8 mouse cellular contexts compared by ENCODE assay signal in genomic region chr4:117125910-117126674, GRCm38 (mm10). TPM values are rescaled to one million over a fixed set of nuclear protein-coding genes. Genes with fewer than 3 reads are reported as not detected.
DNase-seq lines count a peak whose midpoint lies in the region; ATAC-seq and TF ChIP-seq lines count a peak whose summit lies in the region.

No protein-coding gene starts in this region.

- WGBS in embryonic facial prominence, embryonic 10.5 days: 44% methylated on average over 15 of the region's 15 CpGs
- whole genome bisulfite sequencing in heart, embryonic 11.5 days (ENCODE audit: insufficient replicate concordance): 47% methylated on average over 15 of the region's 15 CpGs
- 34% methylated on average over 15 of the region's 15 CpGs for WGBS in kidney, embryonic 14.5 days
- WGBS in small intestine, adult 2 months: 54% methylated on average over 15 of the region's 15 CpGs

- peak; percentile 90 for TF ChIP-seq EP300 in ES-Bruce4 (IDR thresholded peaks at IDR 0.05; ENCODE audit: insufficient read depth, low read depth, low read length)

- no peak for TF ChIP-seq CTCF in ES-Bruce4 (IDR thresholded peaks at IDR 0.05; ENCODE audit: low read depth, low read length)
- no peak for TF ChIP-seq CTCF in small intestine, adult 2 months (IDR thresholded peaks at IDR 0.05; ENCODE audit: extremely low read depth, insufficient read length, insufficient replicate concordance, low read depth, low read length)

- no peaks in the 10 kb centered on the region; the same call in 1 of the 2 replicates for H3K36me3 ChIP-seq in ES-Bruce4 (ENCODE audit: control insufficient read depth, insufficient read depth, low read length, poor library complexity, severe bottlenecking)
- H3K36me3 ChIP-seq in embryonic facial prominence, embryonic 10.5 days (replicated peaks): peaks cover 30% of the 10 kb centered on the region
- no peaks in the 10 kb centered on the region for H3K36me3 ChIP-seq in heart, embryonic 11.5 days (ENCODE audit: control insufficient read depth, insufficient read depth, low read length)
- H3K36me3 ChIP-seq in kidney, embryonic 14.5 days (ENCODE audit: control insufficient read depth, insufficient read depth, low read length): peaks cover 3% of the 10 kb centered on the region; the same call in 1 of the 2 replicates
- H3K36me3 ChIP-seq in small intestine, adult 2 months (ENCODE audit: control insufficient read depth, insufficient read depth, low read length): peaks cover 17% of the 10 kb centered on the region

- H3K9me3 ChIP-seq in ES-Bruce4 (replicated peaks; ENCODE audit: control insufficient read depth, insufficient read depth, low read length, poor library complexity, severe bottlenecking): no peaks in the 10 kb centered on the region
- no peaks in the 10 kb centered on the region for H3K9me3 ChIP-seq in embryonic facial prominence, embryonic 10.5 days
- H3K9me3 ChIP-seq in heart, embryonic 11.5 days (replicated peaks; ENCODE audit: control insufficient read depth, low read length): no peaks in the 10 kb centered on the region
- H3K9me3 ChIP-seq in kidney, embryonic 14.5 days (ENCODE audit: control insufficient read depth, low read length): no peaks in the 10 kb centered on the region

- DNase-seq in B cell, adult 2 months: peak; percentile 57 to 64
- peak; percentile 39 for DNase-seq in embryonic facial prominence, embryonic 10.5 days (ENCODE audit: low spot score)
- DNase-seq in lung, postnatal 10 days: peak; percentile 93
- no peak for DNase-seq in cerebellum, postnatal 36 days

- H3K4me1 ChIP-seq in ES-Bruce4 (ENCODE audit: control insufficient read depth, insufficient read depth, low read length): peaks cover 10% of the 10 kb centered on the region
- peaks cover 48% of the 10 kb centered on the region for H3K4me1 ChIP-seq in embryonic facial prominence, embryonic 10.5 days
- peaks cover 17% of the 10 kb centered on the region for H3K4me1 ChIP-seq in heart, embryonic 11.5 days (ENCODE audit: control insufficient read depth, insufficient read depth, low read length)
- peaks cover 22% of the 10 kb centered on the region for H3K4me1 ChIP-seq in kidney, embryonic 14.5 days (ENCODE audit: control insufficient read depth, insufficient read depth, low read length)
- H3K4me1 ChIP-seq in small intestine, adult 2 months (ENCODE audit: control insufficient read depth, insufficient read depth, insufficient read length, low read length): peaks cover 28% of the 10 kb centered on the region

- peak overlapping the region; percentile 95 for H3K27ac ChIP-seq in ES-Bruce4 (ENCODE audit: insufficient read depth, low read length)
- H3K27ac ChIP-seq in embryonic facial prominence, embryonic 10.5 days (replicated peaks): peak overlapping the region; percentile 83
- H3K27ac ChIP-seq in heart, embryonic 11.5 days (ENCODE audit: low read depth, low read length): peak overlapping the region; percentile 86
- peak overlapping the region; percentile 87 for H3K27ac ChIP-seq in kidney, embryonic 14.5 days (ENCODE audit: low read depth, low read length)
- H3K27ac ChIP-seq in small intestine, adult 2 months (ENCODE audit: insufficient read depth, low read depth, low read length): peak overlapping the region; percentile 95

- peak; percentile 66 for ATAC-seq in heart, embryonic 11.5 days (replicated peaks; ENCODE audit: insufficient number of reproducible peaks, low FRiP score, low TSS enrichment)
- peak; percentile 63; the same call in 1 of the 2 replicates for ATAC-seq in kidney, embryonic 14.5 days (ENCODE audit: low FRiP score, low TSS enrichment)

- no peak overlapping the region for H3K4me3 ChIP-seq in ES-Bruce4 (ENCODE audit: low read depth, low read length)
- peak overlapping the region; percentile 23 for H3K4me3 ChIP-seq in embryonic facial prominence, embryonic 10.5 days
- H3K4me3 ChIP-seq in heart, embryonic 11.5 days (ENCODE audit: low read depth, low read length): no peak overlapping the region
- no peak overlapping the region for H3K4me3 ChIP-seq in kidney, embryonic 14.5 days (ENCODE audit: low read length)
- no peak overlapping the region for H3K4me3 ChIP-seq in small intestine, adult 2 months (ENCODE audit: low read depth, low read length)

- no peak overlapping the region; the same call in 1 of the 2 replicates for H3K4me2 ChIP-seq in heart, embryonic 11.5 days
- peak overlapping the region; percentile 15; the same call in 1 of the 2 replicates for H3K4me2 ChIP-seq in kidney, embryonic 14.5 days (replicated peaks; ENCODE audit: low read depth, low read length)

- peak overlapping the region; percentile 93 for H3K9ac ChIP-seq in ES-Bruce4 (ENCODE audit: low read depth, poor library complexity, severe bottlenecking)
- peak overlapping the region; percentile 56 for H3K9ac ChIP-seq in heart, embryonic 11.5 days (ENCODE audit: low read depth, low read length)
- peak overlapping the region; percentile 25 for H3K9ac ChIP-seq in kidney, embryonic 14.5 days (ENCODE audit: low read depth, low read length)

- H3K27me3 ChIP-seq in ES-Bruce4 (ENCODE audit: control insufficient read depth, insufficient read depth, low read length, poor library complexity, severe bottlenecking): no peaks in the 10 kb centered on the region
- H3K27me3 ChIP-seq in embryonic facial prominence, embryonic 10.5 days (replicated peaks; ENCODE audit: low read depth, poor library complexity, severe bottlenecking): peaks cover 16% of the 10 kb centered on the region
- 0 out of 2 replicates have a peak, but pooled peaks cover 3% of the 10 kb centered on the region for H3K27me3 ChIP-seq in heart, embryonic 11.5 days (ENCODE audit: control insufficient read depth, insufficient read depth, low read length)
- no peaks in the 10 kb centered on the region for H3K27me3 ChIP-seq in kidney, embryonic 14.5 days (ENCODE audit: control insufficient read depth, insufficient read depth, low read length)
- H3K27me3 ChIP-seq in small intestine, adult 2 months (ENCODE audit: control insufficient read depth, insufficient read depth, low read length): no peaks in the 10 kb centered on the region

- no peak for TF ChIP-seq POLR2A in ES-Bruce4 (IDR thresholded peaks at IDR 0.05; ENCODE audit: insufficient read depth, low read length)
- TF ChIP-seq POLR2A in small intestine, adult 2 months (IDR thresholded peaks at IDR 0.05; ENCODE audit: low read depth, low read length): no peak

RNA-seq across cellular contexts. Expression of gene Tctex1d4, which starts 0.5 kb away (rescaled TPM):
- polyA plus RNA-seq in ES-Bruce4 (2011; ENCODE audit: insufficient read depth, insufficient read length, low read depth, missing spikeins): not detected in 2 replicates
- polyA plus RNA-seq in embryonic facial prominence, embryonic 10.5 days (2016; fragmentation: Nextera tagmentation; extraction: Ambion mirVana): not detected in 2 replicates
- polyA plus RNA-seq in heart, embryonic 11.5 days (2014; fragmentation: Nextera tagmentation; extraction: Ambion mirVana): not detected in 2 replicates
- polyA plus RNA-seq in kidney, embryonic 14.5 days (2014; fragmentation: Nextera tagmentation; extraction: Ambion mirVana): not detected in 2 replicates
- polyA plus RNA-seq in small intestine, adult 2 months (2012; rRNA removed): 0.33 and 0.62 TPM in 2 replicates

RNA-seq across cellular contexts. Expression of gene Btbd19, which starts 0.6 kb away (rescaled TPM):
- 60.9 and 65.8 TPM in 2 replicates for polyA plus RNA-seq in ES-Bruce4 (2011; ENCODE audit: insufficient read depth, insufficient read length, low read depth, missing spikeins)
- 3.6 and 4.0 TPM in 2 replicates for polyA plus RNA-seq in embryonic facial prominence, embryonic 10.5 days (2016; fragmentation: Nextera tagmentation; extraction: Ambion mirVana)
- polyA plus RNA-seq in heart, embryonic 11.5 days (2014; fragmentation: Nextera tagmentation; extraction: Ambion mirVana): 2.2 and 4.0 TPM in 2 replicates
- 6.2 TPM in 2 replicates for polyA plus RNA-seq in kidney, embryonic 14.5 days (2014; fragmentation: Nextera tagmentation; extraction: Ambion mirVana)
- 3.8 and 4.5 TPM in 2 replicates for polyA plus RNA-seq in small intestine, adult 2 months (2012; rRNA removed)

RNA-seq across cellular contexts. Expression of gene Plk3, which starts 7.7 kb away (rescaled TPM):
- polyA plus RNA-seq in ES-Bruce4 (2011; ENCODE audit: insufficient read depth, insufficient read length, low read depth, missing spikeins): 12.1 and 12.5 TPM in 2 replicates
- 7.9 and 15.1 TPM in 2 replicates for polyA plus RNA-seq in embryonic facial prominence, embryonic 10.5 days (2016; fragmentation: Nextera tagmentation; extraction: Ambion mirVana)
- polyA plus RNA-seq in heart, embryonic 11.5 days (2014; fragmentation: Nextera tagmentation; extraction: Ambion mirVana): 0.99 and 1.3 TPM in 2 replicates
- 2.4 and 2.9 TPM in 2 replicates for polyA plus RNA-seq in kidney, embryonic 14.5 days (2014; fragmentation: Nextera tagmentation; extraction: Ambion mirVana)
- polyA plus RNA-seq in small intestine, adult 2 months (2012; rRNA removed): 23.5 and 23.9 TPM in 2 replicates

RNA-seq across cellular contexts. Expression of gene Rps8, which starts 30.0 kb away (rescaled TPM):
- polyA plus RNA-seq in ES-Bruce4 (2011; ENCODE audit: insufficient read depth, insufficient read length, low read depth, missing spikeins): 2,253 and 2,515 TPM in 2 replicates
- polyA plus RNA-seq in embryonic facial prominence, embryonic 10.5 days (2016; fragmentation: Nextera tagmentation; extraction: Ambion mirVana): 897 and 923 TPM in 2 replicates
- 764 and 894 TPM in 2 replicates for polyA plus RNA-seq in heart, embryonic 11.5 days (2014; fragmentation: Nextera tagmentation; extraction: Ambion mirVana)
- polyA plus RNA-seq in kidney, embryonic 14.5 days (2014; fragmentation: Nextera tagmentation; extraction: Ambion mirVana): 1,419 and 1,934 TPM in 2 replicates
- 205 and 258 TPM in 2 replicates for polyA plus RNA-seq in small intestine, adult 2 months (2012; rRNA removed)

RNA-seq across cellular contexts. Expression of gene Ptch2, which starts 30.2 kb away (rescaled TPM):
- 4.5 and 5.7 TPM in 2 replicates for polyA plus RNA-seq in ES-Bruce4 (2011; ENCODE audit: insufficient read depth, insufficient read length, low read depth, missing spikeins)
- polyA plus RNA-seq in embryonic facial prominence, embryonic 10.5 days (2016; fragmentation: Nextera tagmentation; extraction: Ambion mirVana): 9.2 and 10.4 TPM in 2 replicates
- 2.2 and 2.4 TPM in 2 replicates for polyA plus RNA-seq in heart, embryonic 11.5 days (2014; fragmentation: Nextera tagmentation; extraction: Ambion mirVana)
- polyA plus RNA-seq in kidney, embryonic 14.5 days (2014; fragmentation: Nextera tagmentation; extraction: Ambion mirVana): 6.0 and 7.6 TPM in 2 replicates
- polyA plus RNA-seq in small intestine, adult 2 months (2012; rRNA removed): 2.4 and 3.7 TPM in 2 replicates

Comparison
In these comparisons a context has a peak if more than half of its experiments do, and no peak if none do; other contexts are left out.
1. DNase-seq: peak in B cell, adult 2 months (2 of 2), embryonic facial prominence, embryonic 10.5 days (single experiment) and lung, postnatal 10 days (single experiment); none in cerebellum, postnatal 36 days (0 of 2).
2. H3K9ac ChIP-seq: peak in every context shown above with its lines; median percentile 93 in ES-Bruce4; 56 in heart, embryonic 11.5 days; 25 in kidney, embryonic 14.5 days.
3. Peak in every context shown above with its lines, with median percentiles within 50 percentile points of each other: H3K27ac ChIP-seq.